Mouse (Mus musculus) layer of hippocampus, adult 8-10 months (tissue): ENCODE results near the gene Syn3. TPM values are rescaled to one million over a fixed set of nuclear protein-coding genes. Genes with fewer than 3 reads are reported as not detected.
A peak's percentile ranks its signal among the peaks of the same experiment; 100 is the strongest.

ENCODE experiments used
- DNase-seq, 2 experiments: peaks; one replicate each; pipeline ENCODE4 v3.0.0; 2022; ENCODE audit warnings: low spot score in 2 of 2
- total RNA-seq, 4 experiments: library from RNA; stranded (reverse); gene quantifications; 2 replicates each; pipeline ENCODE4 v1.2.4; 2022

The Syn3 gene
- total RNA-seq, 4 experiments from 2014 or later = 18.9 to 21.7 (median 19.6) TPM

- DNase-seq = no peak
Observed at GRCm38 (mm10) chr10:86313448-86313847, 185.2 kb downstream of the Syn3 start.

- no peak for DNase-seq
Observed at GRCm38 (mm10) chr10:86312976-86313375, 185.7 kb downstream of the Syn3 start.

GRCm38 (mm10) chr10:86310527-86310926, 188.2 kb downstream of the Syn3 start:
- no peak for DNase-seq

- no peak for DNase-seq
Observed at GRCm38 (mm10) chr10:86307235-86307634, 191.5 kb downstream of the Syn3 start.

- DNase-seq = no peak
Observed at GRCm38 (mm10) chr10:86304583-86304982, 194.1 kb downstream of the Syn3 start.

- DNase-seq = no peak
Observed at GRCm38 (mm10) chr10:86303495-86303876, 195.2 kb downstream of the Syn3 start.

- peak; percentile 59 to 74 for DNase-seq
Observed at GRCm38 (mm10) chr10:86302761-86303494, 195.8 kb downstream of the Syn3 start.

GRCm38 (mm10) chr10:86302318-86302648, 196.4 kb downstream of the Syn3 start:
- no peak for DNase-seq

- no peak for DNase-seq
Observed at GRCm38 (mm10) chr10:86301593-86302317, 196.9 kb downstream of the Syn3 start.

GRCm38 (mm10) chr10:86301117-86301490, 197.6 kb downstream of the Syn3 start:
- DNase-seq = no peak

- peak; percentile 48 to 50 for DNase-seq
Observed at GRCm38 (mm10) chr10:86300293-86301116, 198.2 kb downstream of the Syn3 start, which contains the start of gene Timp3. Timp3 (plus strand) TSS chr10:86300372.

- no peak for DNase-seq
Observed at GRCm38 (mm10) chr10:86299795-86300194, 198.9 kb downstream of the Syn3 start.

GRCm38 (mm10) chr10:86298326-86298725, 200.4 kb downstream of the Syn3 start:
- DNase-seq = no peak

- DNase-seq = no peak
Observed at GRCm38 (mm10) chr10:86297307-86297706, 201.4 kb downstream of the Syn3 start.

GRCm38 (mm10) chr10:86296111-86296510, 202.6 kb downstream of the Syn3 start:
- peak; percentile 63 to 73 for DNase-seq

GRCm38 (mm10) chr10:86295454-86296098, 203.1 kb downstream of the Syn3 start:
- no peak for DNase-seq

GRCm38 (mm10) chr10:86294599-86295365, 203.9 kb downstream of the Syn3 start:
- no peak for DNase-seq

- no peak for DNase-seq
Observed at GRCm38 (mm10) chr10:86293880-86294279, 204.8 kb downstream of the Syn3 start.

GRCm38 (mm10) chr10:86290109-86290771, 208.5 kb downstream of the Syn3 start:
- no peak for DNase-seq

- DNase-seq = no peak
Observed at GRCm38 (mm10) chr10:86286508-86286907, 212.2 kb downstream of the Syn3 start.
